Mouse (Mus musculus): ENCODE data around the gene Ptbp3. TPM values are rescaled to one million over a fixed set of nuclear protein-coding genes. Genes with fewer than 3 reads are reported as not detected.

Gene Ptbp3
- 25.0 and 32.4 TPM in 2 replicates for polyA plus RNA-seq (2012; rRNA removed)

GRCm38 (mm10) chr4:59549175-59549976, at the start of gene Ptbp3:
Ptbp3 (minus strand) TSS chr4:59549364.

DNA sequence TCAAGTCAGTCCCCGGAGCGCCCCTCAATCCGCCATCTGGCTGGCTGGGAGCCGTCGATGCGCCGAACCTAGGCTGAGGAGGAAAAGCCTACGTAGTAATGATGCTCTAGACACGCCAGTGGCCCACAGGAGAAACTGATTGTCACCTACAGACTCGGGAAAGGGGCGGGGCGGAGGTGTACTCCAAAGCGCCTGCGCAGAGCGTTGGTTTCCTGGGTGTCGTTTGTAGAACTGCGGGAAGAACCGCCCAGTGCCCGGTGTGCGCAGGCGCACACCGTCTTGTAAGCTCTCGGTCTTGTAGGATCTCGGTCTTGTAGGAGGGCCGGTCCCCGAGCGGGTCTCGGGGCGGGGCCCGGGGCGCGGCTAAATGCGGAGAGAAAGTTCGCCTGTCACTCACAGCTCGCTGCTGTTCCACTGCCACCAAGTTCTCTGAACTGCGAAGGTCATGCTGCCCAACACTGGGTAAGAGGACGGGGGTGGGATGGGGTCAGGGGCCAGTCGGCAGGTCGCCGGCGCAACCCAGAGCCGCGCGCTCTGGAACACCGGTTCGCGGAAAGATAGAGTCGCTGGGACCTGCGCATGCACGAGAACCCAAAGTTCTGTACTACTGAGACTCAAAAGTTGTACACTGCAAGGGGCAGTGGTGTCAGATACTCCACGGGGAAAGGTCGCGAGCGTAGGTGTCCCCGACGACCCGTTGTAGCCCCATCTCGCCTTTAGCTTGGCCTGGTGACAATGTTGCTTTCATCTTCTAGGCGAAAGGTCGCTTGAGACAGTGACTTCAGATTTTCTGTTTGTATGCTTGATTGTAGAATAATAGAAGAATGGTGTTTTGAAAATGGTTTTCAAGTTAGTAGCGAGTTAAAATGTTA, 32.4 kb upstream of the Ptbp3 start, which contains the start of gene Hsdl2:
Hsdl2 (plus strand) TSS at position 250 of the 872 bp plus-strand sequence.

DNA sequence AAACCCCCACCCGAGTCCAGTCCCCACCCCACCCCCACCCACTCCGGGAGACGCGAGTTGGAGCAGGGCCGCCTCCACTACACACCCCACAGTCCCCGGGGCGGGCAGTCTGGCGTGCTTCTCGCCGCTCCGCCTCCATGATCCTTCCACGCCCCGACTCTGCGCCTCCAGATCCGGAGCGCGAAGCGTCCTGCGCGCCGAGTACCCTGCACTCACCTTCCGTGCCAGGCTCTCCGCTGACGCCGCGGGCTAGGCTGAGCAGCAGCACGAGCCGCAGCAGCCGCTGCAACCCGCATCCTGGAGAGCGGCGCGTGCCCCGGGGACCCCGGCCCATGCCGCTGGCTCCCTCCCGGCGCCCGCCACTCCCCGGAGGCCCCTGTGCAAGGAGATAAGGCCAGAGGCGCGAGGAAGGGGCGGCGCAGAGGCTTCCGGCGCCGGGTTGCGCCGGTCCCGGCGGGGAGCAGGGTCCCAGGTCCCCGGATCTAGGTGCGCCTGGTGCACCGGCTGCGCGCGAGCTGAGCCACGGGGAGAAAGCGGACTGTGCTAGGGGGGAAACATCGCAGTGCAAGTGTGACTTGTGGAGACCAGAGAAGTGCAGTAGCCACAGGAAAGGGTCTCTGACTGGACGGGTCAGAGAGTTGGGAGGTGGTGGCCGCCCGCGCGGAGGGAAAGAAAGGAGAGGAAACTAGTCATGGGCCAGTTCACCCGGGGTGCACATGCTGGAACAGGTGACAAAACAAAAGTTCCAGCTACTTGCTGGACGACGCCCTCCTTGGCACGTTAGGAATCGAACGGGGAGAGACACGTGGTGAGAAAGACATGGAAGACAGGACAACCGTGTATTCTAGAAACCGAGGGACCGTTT, 110.9 kb downstream of the Ptbp3 start, which contains the start of gene Susd1:
Susd1 (minus strand) TSS at position 644 of the 865 bp plus-strand sequence.

Other genes with a start within 250 kb of the Ptbp3 start
- gene Susd1, start 110.7 kb downstream of the Ptbp3 start, polyA plus RNA-seq (2012; rRNA removed) = 17.5 and 21.1 TPM in 2 replicates
- gene Hsdl2, start 32.2 kb upstream of the Ptbp3 start, polyA plus RNA-seq (2012; rRNA removed) = 11.2 and 12.6 TPM in 2 replicates
- gene E130308A19Rik, start 76.8 kb upstream of the Ptbp3 start, polyA plus RNA-seq (2012; rRNA removed) = 2.5 and 3.2 TPM in 2 replicates